Mouse (Mus musculus) intestine, embryonic 15.5 days (tissue): ENCODE data around the gene Lrmp. TPM values are rescaled to one million over a fixed set of nuclear protein-coding genes. Genes with fewer than 3 reads are reported as not detected.
A peak's percentile ranks its signal among the peaks of the same experiment; 100 is the strongest.

Experiments used
- ATAC-seq: fragments of 200-750 bp; cut with Nextera tagmentation; 2 replicates; pipeline ENCODE4 v1.8.0; 2017; ENCODE audit warnings: moderate TSS enrichment, moderate library complexity
- H3K27ac ChIP-seq: fragments of 300-500 bp; sonication (generic); 2 replicates; pipeline ENCODE4 v1.5.1; 2015; ENCODE audit warnings: mild to moderate bottlenecking, inconsistent platforms
- H3K27me3 ChIP-seq: fragments of 300-500 bp; sonication (generic); replicated peaks from 2 replicates; pipeline ENCODE4 v1.6.1; 2015; ENCODE audit warnings: inconsistent platforms
- H3K36me3 ChIP-seq: fragments of 300-500 bp; sonication (generic); 2 replicates; pipeline ENCODE4 v1.6.1; 2015; ENCODE audit warnings: inconsistent platforms
- H3K4me1 ChIP-seq: fragments of 300-500 bp; sonication (generic); replicated peaks from 2 replicates; pipeline ENCODE4 v1.6.1; 2015; ENCODE audit warnings: inconsistent platforms
- H3K4me2 ChIP-seq: fragments of 300-500 bp; sonication (generic); replicated peaks from 2 replicates; pipeline ENCODE4 v1.6.1; 2015; ENCODE audit warnings: mild to moderate bottlenecking, inconsistent platforms
- H3K4me3 ChIP-seq: fragments of 300-500 bp; sonication (generic); replicated peaks from 2 replicates; pipeline ENCODE4 v1.5.1; 2015; ENCODE audit warnings: inconsistent platforms
- H3K9ac ChIP-seq: fragments of 300-500 bp; sonication (generic); 2 replicates; pipeline ENCODE4 v1.6.1; 2015; ENCODE audit warnings: inconsistent platforms
- H3K9me3 ChIP-seq: fragments of 300-500 bp; sonication (generic); 2 replicates; pipeline ENCODE4 v1.6.1; 2016; ENCODE audit warnings: inconsistent platforms
- WGBS: fragments of 180-500 bp; shearing (Covaris S2); methylation state at CpG from one replicate; pipeline ENCODE4 v1.1.7; 2015; 5-methylcytosine and 5-hydroxymethylcytosine counted together
- polyA plus RNA-seq: library from polyadenylated mRNA; unstranded; fragments of >200 nt; fragmentation: Nextera tagmentation; extraction: Ambion mirVana; gene quantifications from 2 replicates; pipeline ENCODE4 v1.2.1, GENCODE M21; 2015

Gene Lrmp
- polyA plus RNA-seq, 1 experiment from 2014 or later = 2.7 TPM

DNA sequence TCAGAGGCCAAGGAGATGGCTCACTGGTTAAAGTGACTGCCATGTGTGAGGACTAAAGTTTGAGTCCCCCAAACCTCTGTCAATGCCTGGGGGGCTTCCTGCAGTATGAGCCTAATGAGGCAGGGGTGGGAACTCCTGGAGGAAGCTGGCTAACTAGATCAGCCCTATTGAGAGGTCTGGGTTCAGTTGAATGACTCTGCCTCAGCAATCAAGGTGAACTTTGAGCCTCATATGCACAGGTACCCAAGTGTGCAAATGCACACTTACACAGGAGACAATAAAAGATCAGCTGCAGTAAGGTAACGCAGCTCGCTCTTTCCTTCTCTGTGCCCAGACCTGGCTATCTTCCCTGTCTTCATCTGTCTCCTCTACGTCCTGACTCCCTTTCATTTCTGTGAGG lies 77.6 kb downstream of the Lrmp start:
- H3K4me1 ChIP-seq = no peaks in the 10 kb centered on the region
- H3K4me3 ChIP-seq = no peak overlapping the region
- H3K36me3 ChIP-seq = no peaks in the 10 kb centered on the region
- H3K4me2 ChIP-seq = no peak overlapping the region
- H3K27me3 ChIP-seq = no peaks in the 10 kb centered on the region
- ATAC-seq = peak; percentile 47; the same call in 1 of the 2 replicates
- H3K27ac ChIP-seq = no peak overlapping the region
- WGBS = 75% methylated on average over 3 of the region's 3 CpGs
- no peaks in the 10 kb centered on the region for H3K9me3 ChIP-seq
- no peak overlapping the region for H3K9ac ChIP-seq

DNA sequence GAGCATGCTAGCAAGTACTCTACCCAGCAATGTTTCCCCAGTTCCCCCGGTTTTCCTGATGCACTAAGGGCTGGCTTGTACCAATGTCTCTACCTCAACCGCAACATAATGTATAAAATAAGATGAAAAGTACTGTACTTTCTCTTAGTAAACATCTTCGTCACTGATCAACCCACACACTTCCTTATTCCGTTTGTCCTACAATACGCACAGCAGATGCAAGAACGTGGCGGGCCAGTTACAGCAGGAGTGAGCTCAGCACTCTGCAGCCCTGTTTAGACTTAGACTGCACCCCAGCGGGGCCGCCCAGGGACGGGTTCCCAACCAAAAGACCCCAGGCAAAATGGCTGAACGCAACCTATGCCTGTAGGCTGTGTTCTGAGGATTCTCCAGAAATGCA lies 78.0 kb downstream of the Lrmp start:
- WGBS = 61% methylated on average over 11 of the region's 11 CpGs
- H3K9me3 ChIP-seq = no peaks in the 10 kb centered on the region
- H3K27ac ChIP-seq = no peak overlapping the region
- H3K4me2 ChIP-seq = no peak overlapping the region
- H3K36me3 ChIP-seq = no peaks in the 10 kb centered on the region
- no peak for ATAC-seq
- H3K4me1 ChIP-seq = no peaks in the 10 kb centered on the region
- no peak overlapping the region for H3K9ac ChIP-seq
- no peak overlapping the region for H3K4me3 ChIP-seq
- no peaks in the 10 kb centered on the region for H3K27me3 ChIP-seq

DNA sequence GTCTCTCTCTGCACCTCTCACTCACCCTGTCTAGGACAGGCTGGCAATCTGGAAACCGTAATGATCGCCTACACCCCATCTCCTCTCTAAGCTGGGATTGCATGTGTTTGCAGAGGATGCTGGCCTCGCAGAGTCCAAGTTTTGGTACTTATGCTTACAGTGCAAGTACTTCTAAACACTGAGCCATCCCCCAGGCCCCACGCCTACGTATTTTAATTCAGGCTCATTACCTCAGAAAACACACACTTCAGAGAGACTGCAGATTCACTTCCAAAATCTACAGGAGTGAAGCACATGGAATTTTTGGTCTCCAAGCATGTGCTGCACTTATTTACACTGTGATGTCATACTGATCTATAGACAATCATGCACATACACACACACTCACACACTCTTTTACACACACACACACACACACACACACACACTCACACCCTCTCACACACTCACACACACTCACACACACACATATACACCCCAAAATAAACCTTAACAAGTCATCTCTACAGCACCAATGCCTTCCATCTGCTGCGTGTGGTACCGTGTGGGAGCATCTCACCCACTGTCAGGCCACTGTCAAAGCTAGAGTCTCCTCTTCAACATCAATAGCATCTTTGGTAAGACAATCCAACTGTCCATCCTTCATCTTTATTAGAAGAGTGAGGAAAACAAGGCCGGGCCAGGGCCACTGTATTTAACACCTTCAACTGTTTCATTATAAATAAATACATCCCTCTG lies 82.7 kb downstream of the Lrmp start:
- Histone ChIP-seq H3K4me3 (no peak overlapping the region), H3K27ac (no peak overlapping the region), H3K36me3 (no peaks in the 10 kb centered on the region), H3K4me1 (no peaks in the 10 kb centered on the region), H3K27me3 (no peaks in the 10 kb centered on the region), H3K4me2 (no peak overlapping the region), H3K9me3 (no peaks in the 10 kb centered on the region), H3K9ac (no peak overlapping the region)
- ATAC-seq = no peak
- WGBS = 89% methylated on average over 8 of the region's 8 CpGs

DNA sequence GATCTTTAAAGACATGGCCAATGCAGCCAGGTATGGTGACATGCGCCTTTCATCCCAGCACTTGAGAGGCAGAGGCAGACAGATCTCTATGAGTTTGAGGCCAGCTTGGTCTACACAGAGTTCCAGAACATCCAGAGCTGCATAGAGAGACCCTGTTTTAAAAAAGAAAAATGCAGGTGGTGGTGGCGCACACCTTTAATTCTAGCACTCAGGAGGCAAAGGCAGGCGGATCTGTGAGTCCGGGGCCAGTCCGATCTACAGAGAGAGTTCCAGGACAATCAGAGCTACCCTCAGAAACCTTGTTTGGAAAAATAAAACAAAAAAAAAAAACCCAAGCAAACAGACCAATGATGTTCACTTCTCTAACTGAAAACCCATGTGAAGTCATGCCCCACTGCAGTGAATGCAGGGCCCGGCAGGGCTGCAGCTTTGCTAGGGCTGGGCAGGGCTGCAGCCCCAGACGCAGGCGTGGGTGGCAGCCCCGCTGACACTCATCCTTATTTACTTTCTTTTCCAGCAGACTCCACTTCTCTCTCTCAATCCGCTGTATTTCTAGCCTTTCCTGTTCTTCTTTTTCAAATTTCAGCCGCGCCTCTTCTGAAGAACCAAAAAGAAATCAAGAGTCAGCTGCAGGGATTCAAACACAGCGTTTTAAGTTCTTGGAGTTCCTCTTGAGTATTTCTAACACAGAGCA lies 87.1 kb downstream of the Lrmp start:
- H3K4me1 ChIP-seq = no peaks in the 10 kb centered on the region
- no peaks in the 10 kb centered on the region for H3K27me3 ChIP-seq
- H3K4me2 ChIP-seq = no peak overlapping the region
- 75% methylated on average over 13 of the region's 13 CpGs for WGBS
- no peaks in the 10 kb centered on the region for H3K36me3 ChIP-seq
- no peak overlapping the region for H3K4me3 ChIP-seq
- no peak for ATAC-seq
- H3K27ac ChIP-seq = no peak overlapping the region
- H3K9ac ChIP-seq = no peak overlapping the region
- H3K9me3 ChIP-seq = no peaks in the 10 kb centered on the region

DNA sequence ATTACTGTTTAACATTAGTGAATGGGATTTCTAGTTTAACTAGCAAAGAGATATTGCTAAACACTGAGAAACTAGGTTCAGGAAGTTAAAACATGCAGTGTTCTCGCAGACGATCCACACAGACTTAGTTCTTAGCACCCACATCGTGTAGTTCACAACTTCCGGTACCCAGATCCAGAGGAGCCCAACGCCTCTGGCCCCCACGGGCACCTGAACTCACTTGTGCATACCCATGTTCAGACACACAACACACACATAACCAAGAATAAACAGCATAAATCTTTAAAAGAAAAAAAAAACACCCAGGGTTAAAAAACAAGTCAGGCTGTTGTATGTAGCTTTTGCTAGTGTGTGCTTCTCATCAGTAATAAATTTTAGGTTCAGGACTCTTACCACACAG lies 89.0 kb downstream of the Lrmp start:
- Histone ChIP-seq H3K4me3 (no peak overlapping the region), H3K9me3 (no peaks in the 10 kb centered on the region), H3K4me2 (no peak overlapping the region), H3K9ac (no peak overlapping the region), H3K4me1 (no peaks in the 10 kb centered on the region), H3K27me3 (no peaks in the 10 kb centered on the region), H3K36me3 (no peaks in the 10 kb centered on the region), H3K27ac (no peak overlapping the region)
- no peak for ATAC-seq
- 82% methylated on average over 6 of the region's 6 CpGs for WGBS

DNA sequence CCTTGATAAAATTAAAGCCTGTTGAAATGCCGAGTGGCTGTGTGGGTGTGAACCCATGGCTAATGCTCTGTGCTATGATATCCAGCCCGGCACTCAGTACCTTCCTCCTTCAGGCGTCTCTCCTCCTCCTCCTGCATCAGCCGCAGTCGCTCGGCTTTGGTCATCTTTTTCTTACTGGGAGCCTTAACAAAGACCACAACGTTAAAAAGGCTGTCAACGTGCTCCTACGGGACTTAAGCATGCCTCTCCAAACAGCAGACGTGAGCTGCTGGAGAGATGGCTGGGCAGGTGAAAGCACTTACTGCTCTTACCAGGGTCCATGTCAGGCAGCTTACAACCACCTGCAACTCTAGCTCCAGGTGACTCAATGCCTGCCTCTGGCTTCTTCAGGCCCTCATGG lies 89.7 kb downstream of the Lrmp start:
- Histone ChIP-seq H3K27me3 (no peaks in the 10 kb centered on the region), H3K36me3 (no peaks in the 10 kb centered on the region), H3K27ac (no peak overlapping the region), H3K4me1 (no peaks in the 10 kb centered on the region), H3K4me3 (no peak overlapping the region), H3K9ac (no peak overlapping the region), H3K9me3 (no peaks in the 10 kb centered on the region), H3K4me2 (no peak overlapping the region)
- no peak for ATAC-seq
- WGBS = 76% methylated on average over 10 of the region's 10 CpGs

DNA sequence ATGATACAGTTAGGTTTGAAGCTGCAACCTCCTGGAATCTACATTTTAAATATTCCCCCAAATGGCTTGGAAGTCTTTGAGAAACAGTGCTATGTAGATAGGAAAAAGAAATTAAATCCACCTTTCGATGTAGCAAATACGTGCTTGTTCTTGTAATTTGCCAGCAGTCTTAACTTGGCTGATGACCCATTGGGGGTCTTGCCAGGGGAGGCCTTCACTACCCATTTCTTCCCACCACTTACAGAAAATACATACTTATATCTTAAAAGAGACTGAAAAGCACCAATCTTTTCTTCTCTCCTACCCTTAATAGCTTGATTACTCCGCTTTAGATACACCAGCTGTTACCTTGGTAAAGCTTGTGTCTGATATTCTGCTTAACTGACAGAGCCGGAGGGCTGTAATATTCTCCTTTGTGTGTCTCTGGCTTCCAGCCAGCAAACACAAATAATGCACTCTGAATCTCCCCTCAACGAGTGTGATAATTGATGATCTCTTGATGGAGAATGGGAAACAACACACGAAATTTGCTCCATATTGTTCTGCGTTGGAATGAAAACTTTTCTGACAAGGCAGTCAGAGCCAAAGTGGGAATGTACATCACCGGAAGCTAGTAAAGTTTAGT lies 94.7 kb downstream of the Lrmp start:
- no peak overlapping the region for H3K27ac ChIP-seq
- peak overlapping the region; percentile 65 for H3K4me2 ChIP-seq
- peak overlapping the region; percentile 36 for H3K4me3 ChIP-seq
- H3K9me3 ChIP-seq = no peaks in the 10 kb centered on the region
- 34% methylated on average over 8 of the region's 8 CpGs for WGBS
- H3K36me3 ChIP-seq = no peaks in the 10 kb centered on the region
- ATAC-seq = no peak
- no peak overlapping the region for H3K9ac ChIP-seq
- H3K4me1 ChIP-seq = no peaks in the 10 kb centered on the region
- no peaks in the 10 kb centered on the region for H3K27me3 ChIP-seq

DNA sequence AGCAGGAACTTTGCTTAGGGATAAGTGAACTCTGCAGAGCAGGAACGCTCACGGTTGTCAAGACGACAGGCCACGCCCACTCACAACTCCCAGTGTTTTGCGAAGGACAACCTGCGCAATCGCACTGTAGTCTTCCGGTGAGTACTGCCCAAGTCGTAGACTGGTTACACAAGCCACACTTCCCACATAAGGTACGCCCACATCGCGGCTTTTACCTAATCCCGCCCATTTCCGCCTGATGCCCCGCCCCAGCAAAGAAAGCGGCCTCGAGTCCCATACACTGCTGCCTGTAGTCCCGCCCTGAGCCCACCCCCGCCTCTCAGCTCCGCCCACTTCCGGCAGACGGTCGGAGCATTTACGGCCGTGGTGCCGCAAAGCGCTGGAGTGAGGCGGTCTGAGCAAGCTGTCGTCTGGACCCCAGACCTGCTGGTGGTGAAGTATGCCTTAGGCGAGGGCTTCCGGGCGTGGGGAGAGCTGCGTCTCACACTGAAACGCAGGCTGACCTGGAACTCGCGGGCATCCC lies 95.4 kb downstream of the Lrmp start, which contains the start of the genes Casc1 and Etfrf1:
Gene Casc1 (minus strand): TSS at position 190 of the 523 bp plus-strand sequence.
Gene Etfrf1 (plus strand): TSS at position 319 of the 523 bp plus-strand sequence.
- peak within 1 kb of the TSS; percentile 65 for H3K4me3 ChIP-seq
- peak within 1 kb of the TSS; percentile 79 for H3K9ac ChIP-seq
- under 1% methylated on average over 36 of the region's 36 CpGs for WGBS
- no peaks in the 10 kb centered on the region for H3K27me3 ChIP-seq
- no peaks in the 10 kb centered on the region for H3K4me1 ChIP-seq
- no peaks in the 10 kb centered on the region for H3K9me3 ChIP-seq
- H3K36me3 ChIP-seq = no peaks in the 10 kb centered on the region
- H3K4me2 ChIP-seq = peak within 1 kb of the TSS; percentile 65
- peak within 1 kb of the TSS; percentile 97 for H3K27ac ChIP-seq
- peak; percentile 100 for ATAC-seq

DNA sequence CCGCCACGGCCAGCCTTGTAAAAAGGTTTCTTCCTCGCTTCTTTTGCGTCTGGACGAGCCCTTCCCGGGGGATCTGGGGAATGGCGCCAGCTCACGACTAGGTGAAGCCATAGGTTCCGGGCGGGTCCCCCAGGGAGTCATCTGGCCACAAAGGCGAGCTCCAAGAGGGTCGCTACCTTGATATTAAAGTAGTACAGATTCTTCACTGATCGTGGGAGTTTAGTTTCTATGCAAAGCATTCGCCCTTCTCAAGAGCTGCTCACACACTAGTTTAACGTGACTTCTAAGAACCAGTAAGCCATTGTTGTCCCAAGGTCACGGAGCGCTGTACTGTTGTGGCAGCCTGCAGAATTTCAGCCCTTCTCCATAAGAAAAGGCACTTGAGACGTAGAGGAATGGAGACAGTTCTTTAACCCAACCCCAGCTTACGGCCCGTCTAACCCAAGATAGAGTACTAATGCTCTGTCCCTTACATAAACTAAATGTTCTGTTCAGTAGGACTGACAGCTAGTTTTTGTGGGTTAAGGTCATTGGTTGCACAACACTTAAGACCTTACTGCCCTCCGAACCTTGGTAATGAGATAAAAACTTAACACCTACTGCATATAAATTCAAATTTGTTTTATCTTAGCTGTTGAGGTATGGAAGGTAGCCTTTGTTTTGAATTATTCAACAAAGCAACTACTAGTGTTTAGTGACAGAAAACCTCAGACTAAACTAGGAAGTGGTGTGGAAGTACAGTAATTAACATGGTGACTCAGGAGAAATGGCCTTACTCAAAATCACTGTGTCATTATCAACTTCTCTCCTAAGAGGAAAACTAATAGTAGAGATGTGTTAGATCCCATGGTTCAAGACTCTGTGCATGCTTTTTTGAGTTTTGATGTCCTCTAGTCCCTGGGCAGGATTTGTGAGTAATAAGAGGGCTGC lies 96.2 kb downstream of the Lrmp start:
- peak overlapping the region; percentile 61 for H3K4me2 ChIP-seq
- peak overlapping the region; percentile 79 for H3K9ac ChIP-seq
- H3K36me3 ChIP-seq = no peaks in the 10 kb centered on the region
- no peaks in the 10 kb centered on the region for H3K9me3 ChIP-seq
- H3K27me3 ChIP-seq = no peaks in the 10 kb centered on the region
- H3K27ac ChIP-seq = peak overlapping the region; percentile 97
- 3% methylated on average over 21 of the region's 21 CpGs for WGBS
- no peaks in the 10 kb centered on the region for H3K4me1 ChIP-seq
- ATAC-seq = peak; percentile 58
- H3K4me3 ChIP-seq = peak overlapping the region; percentile 65

DNA sequence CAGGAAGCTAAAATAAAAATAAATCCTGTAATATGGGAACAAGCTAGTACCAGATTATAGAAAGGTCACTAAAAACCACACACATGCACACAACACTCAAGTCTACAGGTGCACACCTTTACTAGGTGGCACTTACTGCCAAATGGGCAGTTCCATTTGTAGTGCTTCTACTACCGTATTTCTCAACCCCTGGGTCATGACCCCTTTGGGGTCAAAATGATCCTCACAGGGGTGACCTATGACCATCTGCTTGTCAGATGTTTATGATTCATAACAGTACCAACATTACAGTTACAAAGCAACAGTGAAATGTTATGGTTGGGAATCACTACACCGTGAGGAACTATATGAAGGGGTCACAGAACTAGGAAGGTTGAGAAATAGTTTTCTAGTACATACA lies 98.5 kb downstream of the Lrmp start:
- H3K36me3 ChIP-seq = no peaks in the 10 kb centered on the region
- WGBS = 72% methylated on average over 2 of the region's 2 CpGs

DNA sequence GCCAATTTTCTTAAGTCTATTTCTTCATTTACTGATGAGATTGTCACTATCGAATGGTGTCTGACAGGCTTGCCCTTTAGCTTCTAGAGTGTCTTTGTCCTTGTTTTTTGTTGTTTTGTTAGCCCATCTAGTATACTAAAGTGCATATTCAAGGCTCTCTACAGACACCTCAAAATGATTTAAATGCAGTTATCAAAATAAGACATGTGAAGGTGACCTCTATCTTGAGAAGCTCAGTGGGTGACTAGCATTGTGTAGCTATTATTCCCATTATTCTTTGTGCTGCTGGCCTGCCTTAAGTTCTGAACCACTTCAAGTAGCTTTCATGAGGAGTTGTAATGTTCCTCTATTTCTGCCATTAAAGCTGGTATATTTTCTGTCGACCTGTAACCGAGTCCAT lies 100.4 kb downstream of the Lrmp start:
- no peak for ATAC-seq
- no peaks in the 10 kb centered on the region for H3K9me3 ChIP-seq
- peaks cover 4% of the 10 kb centered on the region; the same call in 1 of the 2 replicates for H3K36me3 ChIP-seq
- H3K4me3 ChIP-seq = no peak overlapping the region
- no peak overlapping the region for H3K4me2 ChIP-seq
- H3K27ac ChIP-seq = no peak overlapping the region
- H3K9ac ChIP-seq = no peak overlapping the region
- no peaks in the 10 kb centered on the region for H3K27me3 ChIP-seq
- H3K4me1 ChIP-seq = no peaks in the 10 kb centered on the region
- WGBS = 87% methylated on average over 3 of the region's 3 CpGs

More for the DNA sequence above, 98.5 kb downstream of the Lrmp start:
- ATAC-seq = no peak
- H3K4me1 ChIP-seq = no peaks in the 10 kb centered on the region
- H3K4me2 ChIP-seq = no peak overlapping the region
- no peaks in the 10 kb centered on the region for H3K9me3 ChIP-seq
- H3K4me3 ChIP-seq = no peak overlapping the region
- no peaks in the 10 kb centered on the region for H3K27me3 ChIP-seq
- H3K9ac ChIP-seq = no peak overlapping the region
- H3K27ac ChIP-seq = no peak overlapping the region
